Mouse (Mus musculus): ENCODE measurements around the gene Ripk1. TPM values are rescaled to one million over a fixed set of nuclear protein-coding genes. Genes with fewer than 3 reads are reported as not detected.

Ripk1 gene
- polyA plus RNA-seq, 1 experiment from 2014 or later = 19.4 TPM

DNA sequence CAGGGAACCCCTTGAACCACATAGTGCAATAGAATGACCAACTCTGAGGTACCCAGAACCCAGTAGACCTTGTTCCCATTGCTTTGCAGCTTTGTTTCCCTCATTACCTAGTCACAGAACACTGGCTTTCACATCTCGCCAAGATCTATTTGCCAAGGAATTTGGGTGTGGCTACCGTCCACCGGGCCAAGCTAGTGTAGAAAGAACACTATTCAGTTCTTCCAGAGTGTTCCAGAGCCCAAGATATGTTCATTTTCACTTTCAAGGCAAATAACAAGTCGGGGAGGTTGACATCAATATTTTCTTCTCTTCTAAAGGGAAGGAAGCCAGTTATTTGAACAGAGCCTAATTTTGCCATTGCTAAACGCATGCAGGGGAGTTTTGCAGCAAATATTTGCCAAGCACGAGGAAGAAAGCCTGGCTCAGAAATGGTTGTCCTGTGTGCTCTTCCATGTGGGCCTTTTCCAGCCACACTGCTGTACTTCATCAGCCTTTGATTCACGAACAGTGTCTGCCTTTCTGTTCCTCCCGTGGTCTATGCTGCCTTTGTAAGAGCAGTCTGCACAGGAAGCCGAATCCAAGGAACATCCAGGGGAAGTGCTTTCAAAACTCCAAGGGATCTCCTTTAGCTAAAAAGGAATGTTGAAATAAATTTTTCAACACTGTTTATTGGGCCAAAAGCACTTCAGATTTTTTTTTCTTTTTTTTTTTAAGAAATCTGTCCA lies 82.0 kb downstream of the Ripk1 start:
- Histone ChIP-seq H3K27me3 (ENCODE audit: insufficient read depth, low read length) (no peaks in the 10 kb centered on the region), H3K27ac (ENCODE audit: low read length) (no peak overlapping the region), H3K9ac (replicated peaks; ENCODE audit: low read length) (no peak overlapping the region), H3K4me3 (ENCODE audit: low read length) (no peak overlapping the region), H3K36me3 (ENCODE audit: insufficient read depth, low read length) (no peaks in the 10 kb centered on the region), H3K9me3 (ENCODE audit: low read length) (no peaks in the 10 kb centered on the region), H3K4me1 (ENCODE audit: insufficient read depth, low read length) (no peaks in the 10 kb centered on the region), H3K4me2 (replicated peaks; ENCODE audit: low read depth, low read length) (no peak overlapping the region)
- ATAC-seq (ENCODE audit: low FRiP score, low TSS enrichment) = no peak
- WGBS = 73% methylated on average over 9 of the region's 9 CpGs

Other genes starting within 250 kb of the Ripk1 start
- not detected in 2 replicates for gene Serpinb6e, start 159.0 kb upstream of the Ripk1 start, polyA plus RNA-seq (2015; fragmentation: Nextera tagmentation; extraction: Ambion mirVana)
- gene Serpinb6c, start 96.7 kb upstream of the Ripk1 start, polyA plus RNA-seq (2015; fragmentation: Nextera tagmentation; extraction: Ambion mirVana) = 0.15 and 0.27 TPM in 2 replicates
- 29.6 and 31.0 TPM in 2 replicates for gene Nqo2, start 37.7 kb upstream of the Ripk1 start, polyA plus RNA-seq (2015; fragmentation: Nextera tagmentation; extraction: Ambion mirVana)
- gene Serpinb6a, start 431 bp downstream of the Ripk1 start, polyA plus RNA-seq (2015; fragmentation: Nextera tagmentation; extraction: Ambion mirVana) = 66.7 and 72.8 TPM in 2 replicates
- gene Bphl, start 35.2 kb downstream of the Ripk1 start, polyA plus RNA-seq (2015; fragmentation: Nextera tagmentation; extraction: Ambion mirVana) = 83.0 and 95.2 TPM in 2 replicates
- gene Tubb2a, start 75.6 kb downstream of the Ripk1 start, polyA plus RNA-seq (2015; fragmentation: Nextera tagmentation; extraction: Ambion mirVana) = 143 and 150 TPM in 2 replicates
- gene Tubb2b, start 128.1 kb downstream of the Ripk1 start, polyA plus RNA-seq (2015; fragmentation: Nextera tagmentation; extraction: Ambion mirVana) = 39.7 and 40.4 TPM in 2 replicates
- 67.4 and 74.9 TPM in 2 replicates for gene Psmg4, start 160.6 kb downstream of the Ripk1 start, polyA plus RNA-seq (2015; fragmentation: Nextera tagmentation; extraction: Ambion mirVana)

Measured in kidney, embryonic 16.5 days (tissue).